ENCODE assay signal across 29 mouse cellular contexts in genomic region chr11:79843021-79843420, GRCm38 (mm10).
DNase-seq lines count a peak whose midpoint lies in the region; ATAC-seq lines count a peak whose summit lies in the region.
"Had no signal": no experiment of that assay in that cellular context is flagged by ENCODE, and none has a peak within 500 bp of the region (broad histone marks: within the 10 kb centered on the region; RNA-seq: fewer than 3 reads in every experiment).

No protein-coding gene starts in this region.

- H3K4me1 ChIP-seq in kidney, embryonic 14.5 days (ENCODE audit: control insufficient read depth, insufficient read depth, low read length): 0 out of 2 replicates have a peak, but pooled peaks cover 3% of the 10 kb centered on the region
- H3K4me1 ChIP-seq: forebrain, embryonic 15.5 days; neural tube, embryonic 12.5 days had no signal

- no peak overlapping the region for H3K4me2 ChIP-seq in kidney, embryonic 14.5 days (replicated peaks; ENCODE audit: low read depth, low read length)
- H3K4me2 ChIP-seq: embryonic facial prominence, embryonic 13.5 days; forebrain, embryonic 15.5 days; limb, embryonic 12.5 days; liver, embryonic 12.5 days; midbrain, embryonic 11.5 days; neural tube, embryonic 12.5 days had no signal

- no peaks in the 10 kb centered on the region for H3K36me3 ChIP-seq in kidney, embryonic 14.5 days (ENCODE audit: control insufficient read depth, insufficient read depth, low read length)
- H3K36me3 ChIP-seq: embryonic facial prominence, embryonic 13.5 days; forebrain, embryonic 10.5 days; forebrain, embryonic 15.5 days; limb, embryonic 12.5 days; liver, embryonic 12.5 days; neural tube, embryonic 12.5 days had no signal

- no peak overlapping the region for H3K9ac ChIP-seq in kidney, embryonic 14.5 days (ENCODE audit: low read depth, low read length)
- H3K9ac ChIP-seq: embryonic facial prominence, embryonic 13.5 days; forebrain, embryonic 15.5 days; limb, embryonic 12.5 days; liver, embryonic 12.5 days; liver, postnatal 0 days; neural tube, embryonic 12.5 days had no signal

- intact Hi-C loops in gastrocnemius, postnatal 36 days (cut with DNase I): no loop called here

- no peaks in the 10 kb centered on the region for H3K9me3 ChIP-seq in kidney, embryonic 14.5 days (ENCODE audit: control insufficient read depth, low read length)
- H3K9me3 ChIP-seq: embryonic facial prominence, embryonic 13.5 days; forebrain, embryonic 10.5 days; forebrain, embryonic 15.5 days; limb, embryonic 12.5 days; liver, embryonic 12.5 days; neural tube, embryonic 12.5 days had no signal

- 46% methylated on average over 3 of the region's 3 CpGs for WGBS in kidney, embryonic 14.5 days

- H3K27ac ChIP-seq in kidney, embryonic 14.5 days (ENCODE audit: low read depth, low read length): no peak overlapping the region
- H3K27ac ChIP-seq: embryonic facial prominence, embryonic 13.5 days; forebrain, embryonic 10.5 days; forebrain, embryonic 15.5 days; layer of hippocampus, adult 2 months; left cerebral cortex, adult 2 months; limb, embryonic 12.5 days; liver, embryonic 12.5 days; neural tube, embryonic 12.5 days; stomach, postnatal 0 days had no signal

- no peak for ATAC-seq in kidney, embryonic 14.5 days (ENCODE audit: low FRiP score, low TSS enrichment)
- ATAC-seq: forebrain, embryonic 15.5 days; hindbrain, embryonic 16.5 days; liver, embryonic 12.5 days; liver, postnatal 0 days; midbrain, embryonic 16.5 days had no signal

- H3K27me3 ChIP-seq in kidney, embryonic 14.5 days (ENCODE audit: control insufficient read depth, insufficient read depth, low read length): no peaks in the 10 kb centered on the region
- H3K27me3 ChIP-seq: embryonic facial prominence, embryonic 13.5 days; forebrain, embryonic 15.5 days; limb, embryonic 12.5 days; neural tube, embryonic 12.5 days had no signal

- no peak overlapping the region for H3K4me3 ChIP-seq in kidney, embryonic 14.5 days (ENCODE audit: low read length)
- H3K4me3 ChIP-seq: embryonic facial prominence, embryonic 13.5 days; forebrain, embryonic 10.5 days; forebrain, embryonic 15.5 days; layer of hippocampus, adult 2 months; left cerebral cortex, adult 2 months; limb, embryonic 12.5 days; liver, embryonic 12.5 days; neural tube, embryonic 12.5 days had no signal

- DNase-seq in adrenal gland, postnatal 14 days: peak; percentile 57
- no peak for DNase-seq in adrenal gland, postnatal 4 days (ENCODE audit: low spot score in 2 of 2)
- peak; percentile 34 for DNase-seq in kidney, adult 9 months
- peak; percentile 25 to 70 for DNase-seq in gastrocnemius, adult 8-10 months (ENCODE audit: low spot score in 2 of 2)
- peak; percentile 33 to 45 for DNase-seq in gastrocnemius, postnatal 36 days
- DNase-seq in spleen, postnatal 4 days (ENCODE audit: low spot score in 2 of 2): no peak
- DNase-seq: cerebellum, adult 18-20 months; cerebellum, postnatal 10 days; kidney, adult 18-20 months; kidney, postnatal 25 days; liver, postnatal 0 days; lung, postnatal 36 days; right cerebral cortex, postnatal 25 days; spleen, adult 18-20 months; thymus, adult 18-20 months; thymus, postnatal 25 days had no signal

Comparison
In these comparisons a context has a peak if more than half of its experiments do, and no peak if none do; other contexts are left out.
1. DNase-seq: peak in adrenal gland, postnatal 14 days (single experiment), kidney, adult 9 months (single experiment), gastrocnemius, adult 8-10 months (2 of 2) and gastrocnemius, postnatal 36 days (2 of 2); none in adrenal gland, postnatal 4 days (0 of 2) and spleen, postnatal 4 days (0 of 2).